Mouse (Mus musculus) liver, adult 2 months (tissue): ENCODE results near the gene Gpn3.

Experiments used
- CTCF ChIP-seq: fragments of 200-500 bp; IDR thresholded peaks from 2 replicates; pipeline ENCODE4 v1.5.1; 2011; ENCODE audit warnings: low read depth, low read length, control low read depth
- POLR2A ChIP-seq: fragments of 200-500 bp; IDR thresholded peaks from 2 replicates; pipeline ENCODE4 v1.6.1; 2011; ENCODE audit warnings: low read length, control low read depth; ENCODE audit not compliant: insufficient read depth; ENCODE audit errors: extremely low read depth

- TF ChIP-seq CTCF (no peak), POLR2A (no peak)
These were observed 28.8 kb upstream of the Gpn3 start for GRCm38 (mm10) chr5:122342874-122343273.
